Mouse (Mus musculus) adrenal gland, adult 10 weeks (tissue): Measurements from ENCODE around the gene Nars2. TPM values are rescaled to one million over a fixed set of nuclear protein-coding genes. Genes with fewer than 3 reads are reported as not detected.

ENCODE experiments used
- polyA plus RNA-seq: library from polyadenylated mRNA; stranded (reverse); fragments of 350-450 nt; fragmentation: Illumina TruSeq; extraction: RNeasy Lipid Tissue Mini Kit (QIAGEN cat#74804); gene quantifications from one replicate; pipeline ENCODE4 v1.2.3, GENCODE M21; 2014; ENCODE audit warnings: low read depth, low replicate concordance

Nars2 gene
- polyA plus RNA-seq, result 27.4 TPM

DNA sequence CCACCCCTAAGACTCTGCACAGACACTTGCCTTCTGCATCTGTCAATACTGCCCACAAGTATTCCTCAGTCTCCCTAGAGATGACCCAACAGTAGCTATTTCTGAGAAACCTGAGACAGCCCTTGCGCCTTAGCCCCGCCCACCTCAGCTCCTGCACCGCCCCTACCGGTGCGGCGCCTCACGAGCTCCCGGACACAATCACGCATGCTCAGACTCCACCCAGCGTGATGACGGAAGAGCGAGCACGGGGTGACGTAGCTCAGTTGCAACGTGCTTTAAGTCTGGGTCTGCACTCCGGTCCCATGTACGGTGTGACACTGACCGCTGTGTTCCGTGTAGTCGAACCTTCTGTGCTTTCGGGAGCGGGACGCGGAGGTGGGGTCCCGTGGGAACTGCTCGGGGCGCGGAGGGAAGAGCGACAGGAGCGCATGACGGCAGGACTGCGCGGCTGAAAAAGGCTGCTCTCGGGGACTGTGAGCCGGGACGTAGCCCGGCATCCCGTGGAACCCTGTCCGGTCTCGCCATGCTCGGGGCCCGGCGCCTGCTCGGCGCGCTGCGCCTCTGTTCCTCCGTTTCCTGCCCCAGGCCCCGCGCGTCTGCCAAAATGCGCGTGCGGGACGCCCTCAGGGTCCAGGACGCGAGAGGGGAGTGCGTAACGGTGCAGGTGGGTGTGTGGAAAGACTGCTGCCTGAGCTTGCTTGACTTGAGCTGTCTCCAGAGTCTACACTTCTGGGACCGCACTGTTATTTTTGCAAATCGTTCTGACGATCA is at the start of gene Nars2:
TSS of gene Nars2 (plus strand) at position 225 of the 771 bp plus-strand sequence.

DNA sequence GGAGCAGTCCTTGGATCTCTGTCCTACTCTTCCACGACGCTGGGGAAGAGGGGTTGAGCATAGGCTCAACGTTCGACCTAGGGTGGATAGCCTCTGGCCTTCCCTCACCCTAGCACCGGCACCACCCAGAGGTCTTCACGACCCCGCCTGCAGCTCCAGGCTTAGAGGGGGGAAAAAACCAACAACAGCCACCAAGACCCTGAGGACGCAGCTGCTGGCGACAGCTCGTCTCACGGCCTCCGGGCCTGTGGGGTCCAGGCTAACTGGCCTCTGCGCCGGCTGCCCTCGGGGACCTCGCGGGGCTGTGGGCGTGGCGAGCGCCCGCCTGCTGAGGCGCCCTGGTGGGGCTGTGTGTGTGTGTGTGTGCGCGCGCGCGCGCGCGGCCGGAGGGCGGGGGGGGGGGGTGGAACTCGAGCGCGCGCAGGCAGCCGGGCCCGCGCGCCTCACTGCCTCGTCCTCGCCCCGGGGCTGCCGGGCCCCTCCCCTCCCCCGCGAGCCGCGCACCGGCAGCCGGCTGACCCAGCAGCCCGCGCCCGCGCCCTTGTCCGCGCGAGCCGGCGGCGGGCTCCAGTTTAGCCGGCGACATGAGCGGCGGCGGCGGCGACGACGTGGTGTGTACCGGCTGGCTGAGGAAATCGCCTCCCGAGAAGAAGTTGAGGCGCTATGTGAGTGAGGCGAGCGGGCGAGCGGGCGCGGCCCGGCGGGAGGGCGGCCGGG is 130.1 kb downstream of the Nars2 start, which contains the start of gene Gab2:
TSS of gene Gab2 (plus strand) at position 345 of the 717 bp plus-strand sequence.

Other genes starting within 250 kb of the Nars2 start
- gene Gab2, start 130.1 kb downstream of the Nars2 start, polyA plus RNA-seq, result 8.6 TPM